Mouse (Mus musculus): Measurements from ENCODE around the gene Endov.

DNA sequence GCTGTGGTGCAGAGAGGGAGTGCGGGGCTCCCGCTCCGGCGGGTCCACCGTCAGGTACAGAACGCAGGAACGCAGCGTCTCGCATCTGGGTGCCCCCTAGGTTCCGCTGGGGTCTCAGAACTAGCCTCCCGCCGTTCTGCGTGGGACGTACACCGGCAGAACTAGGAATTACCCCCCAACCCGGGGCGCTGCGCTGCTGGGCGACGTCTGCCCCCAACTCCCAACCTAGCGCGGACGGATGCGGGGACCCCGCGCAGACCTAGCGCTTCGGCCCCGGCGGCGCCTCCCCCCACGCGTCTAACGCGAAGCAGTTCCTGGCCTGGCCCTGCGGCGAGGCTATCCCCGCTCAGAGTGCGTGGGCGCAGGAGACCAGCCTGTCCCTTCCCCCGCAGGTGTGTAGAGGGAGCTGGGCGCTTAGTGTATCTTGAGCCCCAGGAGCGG is 58.2 kb downstream of the Endov start:
- TF ChIP-seq POLR2A (IDR thresholded peaks at IDR 0.05; ENCODE audit: low read depth, low read length) = no peak
- no peak for TF ChIP-seq CTCF (IDR thresholded peaks at IDR 0.05; ENCODE audit: extremely low read depth, insufficient read length, insufficient replicate concordance, low read depth, low read length)
